Mouse (Mus musculus) embryonic fibroblast, embryonic 13.5 days (primary cell): ENCODE measurements around the gene Slc5a5.

ENCODE experiments used
- CTCF ChIP-seq: IDR thresholded peaks from 2 replicates; pipeline ENCODE4 v1.5.1; 2011; ENCODE audit warnings: mild to moderate bottlenecking, control low read depth, low read length, moderate library complexity, borderline replicate concordance; ENCODE audit not compliant: insufficient read depth
- POLR2A ChIP-seq: IDR thresholded peaks from 2 replicates; pipeline ENCODE4 v1.6.1; 2011; ENCODE audit warnings: low read depth, mild to moderate bottlenecking, control low read depth, low read length, moderate library complexity

DNA sequence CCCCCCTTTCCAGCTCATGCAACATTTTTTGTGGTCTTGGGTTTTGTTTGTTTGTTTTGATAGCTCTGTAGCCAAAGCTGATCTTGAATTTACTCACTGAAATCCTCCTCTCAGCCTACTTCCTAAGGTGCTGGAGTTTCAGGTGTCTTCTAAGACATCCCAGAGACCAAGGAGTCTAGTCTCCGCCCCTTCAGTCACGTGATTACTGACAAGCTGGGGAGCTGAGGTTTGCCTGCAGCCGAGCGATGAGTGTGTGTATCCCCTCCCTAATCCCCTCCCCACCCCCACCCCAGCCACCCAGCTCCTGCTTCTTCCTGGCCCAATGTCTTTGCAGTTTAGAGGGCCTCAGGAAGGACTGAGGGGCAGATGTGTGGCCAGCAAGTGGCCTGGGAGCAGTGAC lies 35.0 kb downstream of the Slc5a5 start:
- no peak for TF ChIP-seq CTCF
- TF ChIP-seq POLR2A: no peak
